Mouse (Mus musculus) spleen, adult 2 months (tissue): ENCODE measurements at regions not wholly inside any gene's neighbourhood (a gene's known extent, or its start where the extent isn't known, plus 50 kb on each side); places are given as distances from the start of the nearest gene placed in this dataset.

ENCODE experiments used
- DNase-seq, 2 experiments: peaks; one replicate each; pipeline versions ENCODE4 v3.0.0 to v3.0.0-alpha.2; 2012 to 2021; ENCODE audit warnings: low spot score in 2 of 2, low read depth in 1 of 2
- H3K27ac ChIP-seq: fragments of 200-500 bp; 2 replicates; pipeline ENCODE4 v1.5.1; 2012; ENCODE audit warnings: low read length, inconsistent platforms; ENCODE audit not compliant: insufficient read depth
- H3K27me3 ChIP-seq: fragments of 200-500 bp; 2 replicates; pipeline ENCODE4 v1.6.1; 2012; ENCODE audit warnings: mild to moderate bottlenecking, moderate library complexity, low read length, inconsistent platforms; ENCODE audit not compliant: control insufficient read depth, insufficient read depth
- H3K36me3 ChIP-seq: fragments of 200-500 bp; 2 replicates; pipeline ENCODE4 v1.6.1; 2012; ENCODE audit warnings: mild to moderate bottlenecking, low read length, inconsistent platforms; ENCODE audit not compliant: control insufficient read depth, insufficient read depth
- H3K4me1 ChIP-seq: fragments of 200-500 bp; 2 replicates; pipeline ENCODE4 v1.6.1; 2011; ENCODE audit warnings: inconsistent platforms; ENCODE audit not compliant: control insufficient read depth, insufficient read depth, insufficient read length
- H3K4me3 ChIP-seq: fragments of 200-500 bp; 2 replicates; pipeline ENCODE4 v1.5.1; 2011; ENCODE audit warnings: mild to moderate bottlenecking, inconsistent platforms; ENCODE audit not compliant: insufficient read depth, insufficient read length; ENCODE audit errors: extremely low read depth
- CTCF ChIP-seq: fragments of 200-500 bp; IDR thresholded peaks from 2 replicates; pipeline ENCODE4 v1.5.1; 2011; ENCODE audit warnings: mild to moderate bottlenecking, inconsistent platforms; ENCODE audit not compliant: insufficient read depth, insufficient read length, insufficient replicate concordance; ENCODE audit errors: extremely low read depth
- POLR2A ChIP-seq: fragments of 200-500 bp; IDR thresholded peaks from 2 replicates; pipeline ENCODE4 v1.6.1; 2011; ENCODE audit warnings: low read depth, low read length, inconsistent platforms
- WGBS: fragments of 180-500 bp; shearing (Covaris S2); methylation state at CpG from one replicate; pipeline ENCODE4 v1.1.7; 2018; 5-methylcytosine and 5-hydroxymethylcytosine counted together

- H3K4me3 ChIP-seq = no peak overlapping the region
- no peaks in the 10 kb centered on the region for H3K27me3 ChIP-seq
- no peaks in the 10 kb centered on the region for H3K36me3 ChIP-seq
- WGBS = 94% methylated on average over 1 of the region's 1 CpGs
- H3K27ac ChIP-seq = no peak overlapping the region
- no peaks in the 10 kb centered on the region for H3K4me1 ChIP-seq
- no peak for DNase-seq
- TF ChIP-seq CTCF (no peak), POLR2A (no peak)
Measured at GRCm38 (mm10) chr12:35429473-35429872, 105.4 kb downstream of the Ahr start.

DNA sequence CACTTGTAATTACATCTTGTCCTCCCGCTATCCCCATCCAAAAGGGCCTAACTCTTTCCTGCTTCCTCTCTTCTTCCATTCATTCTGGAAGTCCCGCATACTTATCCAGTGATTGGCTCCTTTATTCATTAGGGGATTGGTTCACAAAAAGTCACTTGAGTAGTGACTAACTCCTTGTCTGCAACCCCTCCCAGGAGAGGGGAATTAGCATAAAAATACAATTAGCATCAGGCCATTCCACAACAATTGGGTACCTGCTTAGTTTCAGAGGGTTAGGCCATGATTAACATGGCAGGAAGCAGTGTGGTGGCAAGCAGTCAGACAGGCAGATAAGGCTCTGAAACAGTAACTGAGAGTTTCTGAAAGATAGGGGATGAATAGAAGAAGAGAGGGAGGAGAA lies 115.6 kb downstream of the Ahr start:
- H3K4me3 ChIP-seq = no peak overlapping the region
- TF ChIP-seq CTCF = no peak
- no peak for TF ChIP-seq POLR2A
- WGBS = 90% methylated on average over 2 of the region's 2 CpGs

GRCm38 (mm10) chr12:35417943-35418342 lies 116.9 kb downstream of the Ahr start:
- TF ChIP-seq CTCF = no peak
- no peak for TF ChIP-seq POLR2A
- H3K27me3 ChIP-seq = no peaks in the 10 kb centered on the region
- no peaks in the 10 kb centered on the region for H3K4me1 ChIP-seq
- WGBS = 72% methylated on average over 4 of the region's 4 CpGs
- no peak overlapping the region for H3K27ac ChIP-seq
- H3K4me3 ChIP-seq = no peak overlapping the region
- no peak for DNase-seq
- no peaks in the 10 kb centered on the region for H3K36me3 ChIP-seq

More for the DNA sequence above, 115.6 kb downstream of the Ahr start:
- Histone ChIP-seq H3K36me3 (no peaks in the 10 kb centered on the region), H3K4me1 (no peaks in the 10 kb centered on the region), H3K27ac (no peak overlapping the region), H3K27me3 (no peaks in the 10 kb centered on the region)
- DNase-seq = no peak

- Histone ChIP-seq H3K4me1 (no peaks in the 10 kb centered on the region), H3K27me3 (no peaks in the 10 kb centered on the region), H3K4me3 (no peak overlapping the region), H3K27ac (no peak overlapping the region), H3K36me3 (no peaks in the 10 kb centered on the region)
- 89% methylated on average over 5 of the region's 5 CpGs for WGBS
- DNase-seq = no peak
- TF ChIP-seq POLR2A (no peak), CTCF (no peak)
Measured at GRCm38 (mm10) chr12:35416583-35416982, 118.3 kb downstream of the Ahr start.

GRCm38 (mm10) chr12:35412715-35413114 lies 122.1 kb downstream of the Ahr start:
- H3K4me3 ChIP-seq = no peak overlapping the region
- TF ChIP-seq POLR2A (no peak), CTCF (no peak)
- no peaks in the 10 kb centered on the region for H3K27me3 ChIP-seq
- 88% methylated on average over 3 of the region's 3 CpGs for WGBS
- no peaks in the 10 kb centered on the region for H3K36me3 ChIP-seq
- no peaks in the 10 kb centered on the region for H3K4me1 ChIP-seq
- DNase-seq = no peak
- no peak overlapping the region for H3K27ac ChIP-seq

GRCm38 (mm10) chr12:35408461-35408860 lies 126.4 kb downstream of the Ahr start:
- no peaks in the 10 kb centered on the region for H3K27me3 ChIP-seq
- no peak for DNase-seq
- no peak overlapping the region for H3K4me3 ChIP-seq
- TF ChIP-seq POLR2A (no peak), CTCF (no peak)
- WGBS = 89% methylated on average over 3 of the region's 3 CpGs
- no peaks in the 10 kb centered on the region for H3K4me1 ChIP-seq
- H3K36me3 ChIP-seq = no peaks in the 10 kb centered on the region
- H3K27ac ChIP-seq = no peak overlapping the region

GRCm38 (mm10) chr12:35408044-35408443 lies 126.8 kb downstream of the Ahr start:
- DNase-seq = no peak
- TF ChIP-seq POLR2A (no peak), CTCF (no peak)
- Histone ChIP-seq H3K4me3 (no peak overlapping the region), H3K27ac (no peak overlapping the region), H3K27me3 (no peaks in the 10 kb centered on the region), H3K4me1 (no peaks in the 10 kb centered on the region), H3K36me3 (no peaks in the 10 kb centered on the region)
- WGBS = 94% methylated on average over 3 of the region's 3 CpGs
